Mouse (Mus musculus): Measurements from ENCODE around the gene Iqgap2. TPM values are rescaled to one million over a fixed set of nuclear protein-coding genes. Genes with fewer than 3 reads are reported as not detected.

The Iqgap2 gene
- polyA plus RNA-seq, 1 experiment: 0.06 TPM

DNA sequence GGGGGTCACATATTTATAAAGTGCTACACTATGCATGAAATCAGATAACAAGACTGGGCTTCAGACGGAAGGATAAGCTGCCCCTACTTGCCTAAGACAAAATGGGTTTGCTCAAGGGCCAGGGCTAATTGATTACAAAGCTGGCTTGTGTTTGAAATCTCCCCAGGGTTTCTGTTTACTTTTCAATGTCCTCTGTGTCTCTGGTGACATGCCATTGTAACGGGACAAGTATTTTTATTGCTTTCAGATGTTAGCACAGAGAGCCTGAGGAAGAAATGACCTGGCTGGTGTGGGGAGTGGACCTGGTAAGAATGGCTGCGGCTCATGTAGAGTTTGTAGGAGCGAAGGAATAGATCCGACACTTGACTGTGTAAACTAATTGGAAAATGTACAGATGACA lies 41.3 kb downstream of the Iqgap2 start:
- Histone ChIP-seq H3K27me3 (ENCODE audit: control insufficient read depth, insufficient read depth, insufficient read length) (no peaks in the 10 kb centered on the region), H3K79me2 (ENCODE audit: control insufficient read depth, insufficient read depth) (no peaks in the 10 kb centered on the region), H3K4me3 (ENCODE audit: insufficient read depth, poor library complexity, severe bottlenecking) (no peak overlapping the region), H3K79me3 (ENCODE audit: low read depth) (no peaks in the 10 kb centered on the region), H3ac (ENCODE audit: control insufficient read depth, insufficient read length, low read depth) (no peak overlapping the region), H3K36me3 (ENCODE audit: control insufficient read depth, insufficient read depth) (no peaks in the 10 kb centered on the region)
- TF ChIP-seq MAX (IDR thresholded peaks at IDR 0.05) (no peak), USF1 (IDR thresholded peaks at IDR 0.05; ENCODE audit: low read depth) (no peak), MYOD1 (IDR thresholded peaks at IDR 0.05; ENCODE audit: control insufficient read depth, insufficient read length, low read depth) (no peak), MYOG (IDR thresholded peaks at IDR 0.05; ENCODE audit: control insufficient read depth, extremely low read depth, insufficient read length) (no peak), CTCF (IDR thresholded peaks at IDR 0.05; ENCODE audit: control insufficient read depth, insufficient read depth, insufficient read length) (no peak), FOSL1 (IDR thresholded peaks at IDR 0.05; ENCODE audit: insufficient read depth, low read length, poor library complexity, severe bottlenecking) (no peak), CEBPB (IDR thresholded peaks at IDR 0.05; ENCODE audit: low read depth) (no peak)

DNA sequence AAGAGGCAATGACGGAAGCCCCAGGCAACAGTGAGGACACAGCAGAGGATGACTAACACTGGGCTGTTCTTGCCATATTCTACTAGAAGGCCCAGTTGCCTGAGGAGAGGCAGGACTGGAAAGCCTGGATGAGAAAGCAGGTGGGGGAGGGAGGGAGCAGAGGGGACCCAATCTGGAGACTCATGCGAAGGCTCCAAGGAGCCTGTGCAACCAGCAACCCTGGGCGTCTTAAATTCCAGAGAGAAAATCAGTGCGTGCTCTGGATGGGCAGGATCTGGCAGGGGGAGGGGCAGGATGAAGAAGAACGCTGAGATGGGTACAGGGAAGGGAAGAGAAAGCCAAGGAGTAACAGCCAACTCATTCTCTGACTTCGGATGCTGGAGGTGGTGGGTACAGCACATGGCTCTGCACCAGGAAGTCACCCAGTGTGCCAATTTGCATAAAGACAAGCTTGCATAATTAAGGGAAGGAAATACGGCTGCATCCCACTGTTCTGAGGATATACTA lies 42.2 kb downstream of the Iqgap2 start:
- TF ChIP-seq MYOD1 (IDR thresholded peaks at IDR 0.05; ENCODE audit: control insufficient read depth, insufficient read length, low read depth) (no peak), CEBPB (IDR thresholded peaks at IDR 0.05; ENCODE audit: low read depth) (no peak), MAX (IDR thresholded peaks at IDR 0.05) (no peak), FOSL1 (IDR thresholded peaks at IDR 0.05; ENCODE audit: insufficient read depth, low read length, poor library complexity, severe bottlenecking) (no peak), USF1 (IDR thresholded peaks at IDR 0.05; ENCODE audit: low read depth) (no peak), MYOG (IDR thresholded peaks at IDR 0.05; ENCODE audit: control insufficient read depth, extremely low read depth, insufficient read length) (no peak), CTCF (IDR thresholded peaks at IDR 0.05; ENCODE audit: control insufficient read depth, insufficient read depth, insufficient read length) (no peak)
- H3K4me3 ChIP-seq (ENCODE audit: insufficient read depth, poor library complexity, severe bottlenecking): no peak overlapping the region
- H3ac ChIP-seq (ENCODE audit: control insufficient read depth, insufficient read length, low read depth): no peak overlapping the region
- H3K79me3 ChIP-seq (ENCODE audit: low read depth): no peaks in the 10 kb centered on the region
- no peaks in the 10 kb centered on the region for H3K79me2 ChIP-seq (ENCODE audit: control insufficient read depth, insufficient read depth)
- H3K27me3 ChIP-seq (ENCODE audit: control insufficient read depth, insufficient read depth, insufficient read length): no peaks in the 10 kb centered on the region
- no peaks in the 10 kb centered on the region for H3K36me3 ChIP-seq (ENCODE audit: control insufficient read depth, insufficient read depth)

DNA sequence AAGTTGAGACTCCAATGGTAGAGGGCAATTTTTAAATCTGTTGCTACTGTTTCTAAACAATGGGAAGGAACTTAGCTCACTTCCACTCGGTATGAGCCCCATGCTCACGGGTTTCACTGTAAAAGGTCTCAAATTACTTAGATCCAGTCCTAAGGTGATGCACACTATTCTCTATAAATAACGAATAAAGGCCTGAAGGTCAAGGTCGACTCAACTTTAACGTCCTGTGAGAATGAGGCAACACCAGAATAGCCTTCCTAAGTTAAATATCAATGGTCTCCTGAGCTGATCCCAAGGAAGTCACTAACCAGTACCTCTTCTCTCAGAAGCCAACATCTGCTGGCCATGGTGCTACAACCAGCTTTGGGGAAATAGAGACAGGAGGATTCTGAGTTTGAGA lies 45.4 kb downstream of the Iqgap2 start:
- no peaks in the 10 kb centered on the region for H3K79me2 ChIP-seq (ENCODE audit: control insufficient read depth, insufficient read depth)
- TF ChIP-seq CEBPB (IDR thresholded peaks at IDR 0.05; ENCODE audit: low read depth): no peak
- TF ChIP-seq CTCF (IDR thresholded peaks at IDR 0.05; ENCODE audit: control insufficient read depth, insufficient read depth, insufficient read length): no peak
- no peak for TF ChIP-seq MYOD1 (IDR thresholded peaks at IDR 0.05; ENCODE audit: control insufficient read depth, insufficient read length, low read depth)
- TF ChIP-seq MAX (IDR thresholded peaks at IDR 0.05): no peak
- no peak for TF ChIP-seq MYOG (IDR thresholded peaks at IDR 0.05; ENCODE audit: control insufficient read depth, extremely low read depth, insufficient read length)
- no peak for TF ChIP-seq USF1 (IDR thresholded peaks at IDR 0.05; ENCODE audit: low read depth)
- no peak for TF ChIP-seq FOSL1 (IDR thresholded peaks at IDR 0.05; ENCODE audit: insufficient read depth, low read length, poor library complexity, severe bottlenecking)
- no peaks in the 10 kb centered on the region for H3K27me3 ChIP-seq (ENCODE audit: control insufficient read depth, insufficient read depth, insufficient read length)

DNA sequence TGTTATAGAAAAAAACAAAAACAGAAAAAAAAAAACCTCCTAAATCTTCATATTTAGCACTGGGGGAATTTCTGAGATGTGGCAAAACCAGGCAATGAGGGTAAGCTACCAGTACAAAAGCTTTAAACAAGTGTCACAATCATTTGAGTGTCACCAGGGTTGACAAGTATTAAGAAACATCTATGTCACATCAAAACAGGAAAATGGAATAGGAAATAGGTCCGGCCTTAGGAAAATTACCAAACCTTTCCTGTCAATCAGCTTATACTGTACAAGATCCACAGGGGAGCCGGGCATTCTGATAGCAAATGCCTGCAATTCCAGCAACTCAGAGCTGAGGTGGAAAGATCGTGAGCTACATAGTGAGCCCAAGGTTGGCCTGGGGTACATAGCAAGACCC lies 46.8 kb downstream of the Iqgap2 start:
- Histone ChIP-seq H3K79me2 (ENCODE audit: control insufficient read depth, insufficient read depth) (no peaks in the 10 kb centered on the region), H3K27me3 (ENCODE audit: control insufficient read depth, insufficient read depth, insufficient read length) (no peaks in the 10 kb centered on the region)
- TF ChIP-seq CTCF (IDR thresholded peaks at IDR 0.05; ENCODE audit: control insufficient read depth, insufficient read depth, insufficient read length) (no peak), USF1 (IDR thresholded peaks at IDR 0.05; ENCODE audit: low read depth) (no peak), FOSL1 (IDR thresholded peaks at IDR 0.05; ENCODE audit: insufficient read depth, low read length, poor library complexity, severe bottlenecking) (no peak)

More for the DNA sequence above, 45.4 kb downstream of the Iqgap2 start:
- Histone ChIP-seq H3K36me3 (ENCODE audit: control insufficient read depth, insufficient read depth) (no peaks in the 10 kb centered on the region), H3ac (ENCODE audit: control insufficient read depth, insufficient read length, low read depth) (no peak overlapping the region), H3K4me3 (ENCODE audit: insufficient read depth, poor library complexity, severe bottlenecking) (no peak overlapping the region), H3K79me3 (ENCODE audit: low read depth) (no peaks in the 10 kb centered on the region)

DNA sequence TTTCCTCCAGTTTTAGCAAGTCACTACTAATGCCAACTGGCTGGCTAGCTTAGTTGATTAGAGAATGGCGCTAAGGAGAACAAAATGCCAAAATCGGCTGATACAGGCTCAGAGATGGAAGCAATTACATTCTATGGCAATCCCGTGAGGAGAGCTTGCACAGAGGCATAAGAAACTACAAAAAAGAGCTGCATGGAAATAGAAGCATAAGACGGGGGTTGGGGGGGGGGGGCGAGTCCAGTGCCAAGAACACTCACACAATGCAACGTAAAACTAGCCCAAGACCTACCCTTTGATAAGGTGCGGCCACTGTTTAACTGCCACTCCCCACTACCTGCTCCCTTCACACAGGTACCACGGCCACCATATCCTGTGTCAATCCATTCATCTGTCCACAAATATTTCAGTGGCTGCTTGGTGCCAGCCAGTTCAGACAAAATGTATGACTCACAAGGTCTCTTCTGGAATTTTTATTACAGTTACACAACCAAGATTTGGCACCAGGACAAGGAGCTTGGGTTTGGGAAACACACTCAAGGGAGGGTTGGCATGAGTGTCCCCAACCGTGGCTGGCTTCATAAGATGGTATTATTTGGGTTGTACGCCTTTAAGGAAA lies 48.2 kb downstream of the Iqgap2 start:
- Histone ChIP-seq H3K79me2 (ENCODE audit: control insufficient read depth, insufficient read depth) (no peaks in the 10 kb centered on the region), H3K4me3 (ENCODE audit: insufficient read depth, poor library complexity, severe bottlenecking) (no peak overlapping the region), H3K27me3 (ENCODE audit: control insufficient read depth, insufficient read depth, insufficient read length) (no peaks in the 10 kb centered on the region), H3ac (ENCODE audit: control insufficient read depth, insufficient read length, low read depth) (no peak overlapping the region), H3K79me3 (ENCODE audit: low read depth) (no peaks in the 10 kb centered on the region), H3K36me3 (ENCODE audit: control insufficient read depth, insufficient read depth) (no peaks in the 10 kb centered on the region)
- TF ChIP-seq CEBPB (IDR thresholded peaks at IDR 0.05; ENCODE audit: low read depth) (peak; percentile 84), CTCF (IDR thresholded peaks at IDR 0.05; ENCODE audit: control insufficient read depth, insufficient read depth, insufficient read length) (no peak), MYOG (IDR thresholded peaks at IDR 0.05; ENCODE audit: control insufficient read depth, extremely low read depth, insufficient read length) (no peak), MAX (IDR thresholded peaks at IDR 0.05) (no peak), MYOD1 (IDR thresholded peaks at IDR 0.05; ENCODE audit: control insufficient read depth, insufficient read length, low read depth) (no peak), USF1 (IDR thresholded peaks at IDR 0.05; ENCODE audit: low read depth) (no peak), FOSL1 (IDR thresholded peaks at IDR 0.05; ENCODE audit: insufficient read depth, low read length, poor library complexity, severe bottlenecking) (no peak)

More for the DNA sequence above, 46.8 kb downstream of the Iqgap2 start:
- Histone ChIP-seq H3K36me3 (ENCODE audit: control insufficient read depth, insufficient read depth) (no peaks in the 10 kb centered on the region), H3K4me3 (ENCODE audit: insufficient read depth, poor library complexity, severe bottlenecking) (no peak overlapping the region), H3ac (ENCODE audit: control insufficient read depth, insufficient read length, low read depth) (no peak overlapping the region), H3K79me3 (ENCODE audit: low read depth) (no peaks in the 10 kb centered on the region)

All from C2C12 (cell line).